Mouse (Mus musculus): ENCODE results near the gene Anks3. TPM values are rescaled to one million over a fixed set of nuclear protein-coding genes. Genes with fewer than 3 reads are reported as not detected.

Anks3 gene
- total and polyA plus RNA-seq, 3 experiments, result 27.1 to 33.9 TPM; not detected in 1

- H3K79me2 ChIP-seq (ENCODE audit: control insufficient read depth, insufficient read depth, low read length, poor library complexity), result no peaks in the 10 kb centered on the region
- no peak overlapping the region for H3K9ac ChIP-seq (ENCODE audit: control insufficient read depth, low read depth, low read length, poor library complexity, severe bottlenecking)
- no peak for DNase-seq (ENCODE audit: low read depth, low spot score)
- no peaks in the 10 kb centered on the region for H3K9me3 ChIP-seq (replicated peaks; ENCODE audit: insufficient read depth, low read length)
- no peak overlapping the region for H3K27ac ChIP-seq (ENCODE audit: control insufficient read depth, low read depth, low read length)
- no peaks in the 10 kb centered on the region for H3K27me3 ChIP-seq (ENCODE audit: control insufficient read depth in 1 of 2, insufficient read depth in 2 of 2, low read length in 2 of 2)
- peaks cover 0 to 15% of the 10 kb centered on the region in 2 experiments; a peak in 3 of 4 replicates for H3K36me3 ChIP-seq (ENCODE audit: control insufficient read depth in 1 of 2, insufficient read depth in 2 of 2, low read length in 2 of 2)
- H3K4me1 ChIP-seq (ENCODE audit: control insufficient read depth in 1 of 2, insufficient read depth in 2 of 2, low read length in 2 of 2), result peaks cover 10 to 19% of the 10 kb centered on the region in 2 experiments
- TF ChIP-seq HCFC1 (IDR thresholded peaks at IDR 0.05; ENCODE audit: low read depth, low read length) (no peak), ELF1 (IDR thresholded peaks at IDR 0.05; ENCODE audit: low read depth, low read length) (no peak), MEF2A (IDR thresholded peaks at IDR 0.05; ENCODE audit: extremely low read depth, insufficient replicate concordance, low read depth, low read length, poor library complexity, severe bottlenecking) (no peak), ETS1 (IDR thresholded peaks at IDR 0.05; ENCODE audit: low read depth, low read length) (no peak), GABPA (IDR thresholded peaks at IDR 0.05; ENCODE audit: low read depth, low read length) (no peak), MAFK (IDR thresholded peaks at IDR 0.05; ENCODE audit: borderline replicate concordance, low read depth, low read length) (no peak), CTCF (IDR thresholded peaks at IDR 0.05 in 2 of 3, conservative IDR thresholded peaks at IDR 0.05 in 1 of 3; ENCODE audit: control insufficient read depth in 1 of 3, insufficient read depth in 1 of 3, low read depth in 2 of 3, low read length in 3 of 3, poor library complexity in 1 of 3, severe bottlenecking in 1 of 3) (no peak), ZMIZ1 (IDR thresholded peaks at IDR 0.05; ENCODE audit: low read depth, low read length) (no peak), ZC3H11A (IDR thresholded peaks at IDR 0.05; ENCODE audit: low read depth, low read length) (no peak), NRF1 (IDR thresholded peaks at IDR 0.05; ENCODE audit: insufficient read depth, low read depth, low read length, poor library complexity, severe bottlenecking) (no peak)
- no peak overlapping the region for H3K4me3 ChIP-seq (ENCODE audit: control insufficient read depth in 1 of 2, insufficient read depth in 1 of 2, low read depth in 2 of 2, low read length in 2 of 2)
Measured at GRCm38 (mm10) chr16:4898881-4899280, 65.1 kb downstream of the Anks3 start.

GRCm38 (mm10) chr16:4897146-4897730 lies 66.8 kb downstream of the Anks3 start:
- DNase-seq (ENCODE audit: low read depth, low spot score), result no peak
- H3K36me3 ChIP-seq (ENCODE audit: control insufficient read depth in 1 of 2, insufficient read depth in 2 of 2, low read length in 2 of 2), result peaks cover 0 to 15% of the 10 kb centered on the region in 2 experiments; a peak in 3 of 4 replicates
- no peak overlapping the region for H3K4me3 ChIP-seq (ENCODE audit: control insufficient read depth in 1 of 2, insufficient read depth in 1 of 2, low read depth in 2 of 2, low read length in 2 of 2)
- TF ChIP-seq POLR2AphosphoS2 (IDR thresholded peaks at IDR 0.05; ENCODE audit: low read length), result no peak
- peak in 2 of 3 experiments; percentile 17 to 20; a peak in 2 of 6 replicates for TF ChIP-seq CTCF (IDR thresholded peaks at IDR 0.05 in 2 of 3, conservative IDR thresholded peaks at IDR 0.05 in 1 of 3; ENCODE audit: control insufficient read depth in 1 of 3, insufficient read depth in 1 of 3, low read depth in 2 of 3, low read length in 3 of 3, poor library complexity in 1 of 3, severe bottlenecking in 1 of 3)
- H3K79me2 ChIP-seq (ENCODE audit: control insufficient read depth, insufficient read depth, low read length, poor library complexity), result no peaks in the 10 kb centered on the region
- H3K27ac ChIP-seq (ENCODE audit: control insufficient read depth, low read depth, low read length), result no peak overlapping the region
- no peak overlapping the region for H3K9ac ChIP-seq (ENCODE audit: control insufficient read depth, low read depth, low read length, poor library complexity, severe bottlenecking)
- no peaks in the 10 kb centered on the region for H3K27me3 ChIP-seq (ENCODE audit: control insufficient read depth in 1 of 2, insufficient read depth in 2 of 2, low read length in 2 of 2)
- H3K9me3 ChIP-seq (replicated peaks; ENCODE audit: insufficient read depth, low read length), result no peaks in the 10 kb centered on the region
- peaks cover 10 to 19% of the 10 kb centered on the region in 2 experiments for H3K4me1 ChIP-seq (ENCODE audit: control insufficient read depth in 1 of 2, insufficient read depth in 2 of 2, low read length in 2 of 2)
